Mouse (Mus musculus) gastrocnemius, postnatal 36 days (tissue): ENCODE data around the gene Slc30a5. TPM values are rescaled to one million over a fixed set of nuclear protein-coding genes. Genes with fewer than 3 reads are reported as not detected.
A peak's percentile ranks its signal among the peaks of the same experiment; 100 is the strongest.
"Not testable (repeated sequence)": the region's sequence is repeated elsewhere in the genome, so short reads cannot be mapped to it uniquely, and the experiment has no call there.

ENCODE experiments used
- DNase-seq, 2 experiments: peaks; one replicate each; pipeline ENCODE4 v3.0.0; 2022
- intact Hi-C: fragments of 180-260 bp; cut with DNase I; formaldehyde crosslinking; loops from one replicate; pipeline ENCODE4 v1.15.1; 2025
- total RNA-seq, 2 experiments: library from RNA; stranded (reverse); gene quantifications; 2 replicates each; pipeline ENCODE4 v1.2.3; 2021

Gene Slc30a5
- total RNA-seq, 2 experiments from 2014 or later = 8.3 to 10.7 TPM

GRCm38 (mm10) chr13:100843016-100843725, 9.9 kb upstream of the Slc30a5 start:
- DNase-seq = peak; percentile 35 to 54
- intact Hi-C loops = no loop called here

DNA sequence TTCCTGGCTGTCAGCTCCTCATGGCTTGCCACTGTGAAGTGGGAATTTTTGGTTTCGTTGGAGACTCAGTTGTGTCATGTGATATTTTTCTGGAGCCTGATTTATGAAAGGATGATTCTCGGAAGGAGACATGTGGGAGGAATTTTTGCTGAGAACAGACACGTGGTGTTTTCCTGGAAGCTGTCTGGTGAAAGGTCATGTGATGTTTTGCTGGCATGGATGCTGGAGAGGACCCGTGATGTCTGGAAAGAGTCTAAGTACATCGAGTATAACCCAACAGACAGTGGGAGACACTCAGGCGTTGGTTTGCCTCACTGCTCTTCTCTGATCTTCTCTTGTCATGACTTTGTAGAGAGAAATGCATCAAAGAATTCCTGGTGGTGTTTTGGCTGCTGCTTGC, 8.5 kb upstream of the Slc30a5 start:
- no peak for DNase-seq
- intact Hi-C loops = no loop called here

GRCm38 (mm10) chr13:100834777-100835176, 1.6 kb upstream of the Slc30a5 start:
- intact Hi-C loops = no loop called here

GRCm38 (mm10) chr13:100833640-100834002, 394 bp upstream of the Slc30a5 start:
- no peak for DNase-seq
- intact Hi-C loops = no loop called here

More at GRCm38 (mm10) chr13:100834777-100835176, 1.6 kb upstream of the Slc30a5 start:
- no peak for DNase-seq

- intact Hi-C loops = no loop called here
- DNase-seq = no peak
These were observed 1.0 kb downstream of the Slc30a5 start for GRCm38 (mm10) chr13:100832188-100832587.

DNA sequence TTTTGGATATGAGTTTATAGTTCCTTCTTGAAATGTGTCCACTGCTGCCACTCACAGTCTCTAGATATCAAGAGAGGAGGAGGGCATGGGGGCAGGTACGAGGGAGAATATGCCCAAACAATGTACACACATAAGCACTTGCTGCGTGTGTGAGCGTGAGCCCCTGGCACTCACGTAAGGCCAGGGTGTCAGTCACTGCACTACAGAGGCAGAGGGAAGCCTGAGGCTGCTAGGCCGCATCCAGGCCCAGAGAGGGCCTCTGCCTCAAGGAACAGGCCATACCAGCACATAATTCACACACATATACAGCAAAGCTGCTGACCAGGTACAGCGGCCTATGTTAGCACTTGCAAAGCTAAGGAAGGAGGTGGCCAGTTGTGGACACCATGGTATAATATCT, 2.1 kb downstream of the Slc30a5 start:
- intact Hi-C loops = no loop called here
- DNase-seq = no peak

GRCm38 (mm10) chr13:100825627-100826410, 7.4 kb downstream of the Slc30a5 start:
- intact Hi-C loops = loop anchor here (10.0 kb wide), 1 partner anchor 81 kb away; the partner anchor contains the start of gene Mrps36
- DNase-seq = no peak

GRCm38 (mm10) chr13:100824916-100825315, 8.3 kb downstream of the Slc30a5 start:
- intact Hi-C loops = loop anchor here (10.0 kb wide), 1 partner anchor 80 kb away; the partner anchor contains the start of gene Mrps36
- DNase-seq = no peak

- intact Hi-C loops = loop anchor here (10.0 kb wide), 1 partner anchor 80 kb away; the partner anchor contains the start of gene Mrps36
- DNase-seq = no peak
These were observed 8.9 kb downstream of the Slc30a5 start for GRCm38 (mm10) chr13:100824306-100824705.

- DNase-seq = no peak
These were observed 9.4 kb downstream of the Slc30a5 start for GRCm38 (mm10) chr13:100823863-100824262.

DNA sequence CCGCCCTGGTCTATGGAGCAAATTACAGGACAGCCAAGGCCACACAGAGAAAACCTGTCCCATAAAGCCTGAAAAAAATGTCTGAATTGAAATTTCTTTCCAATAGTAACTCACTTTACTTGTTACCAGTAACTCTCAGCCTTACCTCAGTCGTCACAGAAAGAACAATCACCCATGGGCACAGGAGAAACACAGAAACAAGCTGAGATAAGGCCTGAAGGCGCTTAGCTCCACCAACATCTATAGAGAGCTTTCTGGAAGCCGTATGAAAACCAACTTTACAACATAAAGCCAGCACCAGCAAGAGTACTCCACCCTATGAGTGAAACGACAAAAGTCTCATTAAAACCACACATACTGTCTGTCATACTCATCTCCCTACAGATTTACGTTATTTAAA, 18.8 kb downstream of the Slc30a5 start:
- DNase-seq = no peak
- intact Hi-C loops = no loop called here

More at GRCm38 (mm10) chr13:100823863-100824262, 9.4 kb downstream of the Slc30a5 start:
- intact Hi-C loops = loop anchor here (10.0 kb wide), 1 partner anchor 79 kb away; the partner anchor contains the start of gene Mrps36

- intact Hi-C loops = loop anchor here (5.0 kb wide), 1 partner anchor 183 kb away; no protein-coding TSS in a partner anchor
- no peak for DNase-seq
These were observed 27.5 kb downstream of the Slc30a5 start for GRCm38 (mm10) chr13:100805776-100806175.

- intact Hi-C loops = no loop called here
- no peak for DNase-seq
These were observed 36.1 kb downstream of the Slc30a5 start for GRCm38 (mm10) chr13:100797171-100797570.

- intact Hi-C loops = no loop called here
- no peak for DNase-seq
These were observed 44.1 kb downstream of the Slc30a5 start for GRCm38 (mm10) chr13:100789083-100789482.

DNA sequence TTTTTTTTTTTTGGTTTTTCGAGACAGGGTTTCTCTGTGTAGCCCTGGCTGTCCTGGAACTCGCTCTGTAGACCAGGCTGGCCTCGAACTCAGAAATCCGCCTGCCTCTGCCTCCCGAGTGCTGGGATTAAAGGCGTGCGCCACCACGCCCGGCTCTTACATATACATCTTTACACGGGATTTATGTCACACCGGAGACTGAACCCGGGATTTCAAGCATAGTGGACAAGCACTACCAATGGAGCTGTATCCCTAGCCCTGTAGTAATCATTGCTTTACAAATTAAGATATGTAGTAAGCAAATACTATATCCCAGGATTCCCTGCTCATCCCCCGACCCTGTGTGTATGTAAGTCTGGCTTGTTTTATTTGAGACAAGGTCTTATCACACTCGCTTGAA, 45.2 kb downstream of the Slc30a5 start:
- DNase-seq, intact Hi-C loops: not testable (repeated sequence)

DNA sequence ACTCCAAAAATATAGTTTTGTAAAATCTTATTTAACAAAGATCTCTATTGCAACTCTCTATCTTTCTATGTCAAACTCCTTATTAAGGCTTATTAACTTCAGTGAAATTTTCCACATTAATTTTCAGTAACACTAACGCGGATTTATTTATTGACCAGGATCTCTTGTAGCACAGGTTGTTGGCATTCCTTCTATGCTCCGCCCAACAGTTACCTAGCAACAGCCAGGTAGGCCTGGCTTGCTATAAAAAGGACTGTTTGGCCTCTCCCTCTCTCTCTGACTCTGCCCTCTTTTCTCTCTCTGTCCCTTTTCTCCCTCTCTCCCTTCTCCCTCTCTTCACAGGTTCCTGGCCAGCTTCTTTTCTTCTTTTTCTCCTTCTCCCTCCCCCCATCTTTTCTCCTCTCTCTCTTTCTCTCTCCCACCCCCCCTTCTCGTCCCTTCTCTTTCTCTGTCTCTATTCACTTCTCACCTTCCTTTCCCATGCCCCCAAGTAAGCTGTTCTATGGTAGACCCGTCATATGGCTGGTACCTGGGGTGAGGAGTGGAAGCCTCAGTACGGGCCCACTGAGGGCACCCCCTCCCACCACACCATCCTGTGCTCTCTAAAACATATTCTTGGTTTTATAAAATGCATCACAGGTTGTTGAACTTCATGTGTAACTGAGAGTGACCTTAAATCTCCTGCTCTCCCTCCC, 45.8 kb downstream of the Slc30a5 start:
- DNase-seq = no peak
- intact Hi-C loops = no loop called here

- intact Hi-C loops = no loop called here
- DNase-seq = peak; percentile 80 to 89
These were observed 46.8 kb downstream of the Slc30a5 start, which contains the start of gene Ccnb1 for GRCm38 (mm10) chr13:100786414-100786867. Ccnb1 (minus strand) TSS chr13:100786570.

DNA sequence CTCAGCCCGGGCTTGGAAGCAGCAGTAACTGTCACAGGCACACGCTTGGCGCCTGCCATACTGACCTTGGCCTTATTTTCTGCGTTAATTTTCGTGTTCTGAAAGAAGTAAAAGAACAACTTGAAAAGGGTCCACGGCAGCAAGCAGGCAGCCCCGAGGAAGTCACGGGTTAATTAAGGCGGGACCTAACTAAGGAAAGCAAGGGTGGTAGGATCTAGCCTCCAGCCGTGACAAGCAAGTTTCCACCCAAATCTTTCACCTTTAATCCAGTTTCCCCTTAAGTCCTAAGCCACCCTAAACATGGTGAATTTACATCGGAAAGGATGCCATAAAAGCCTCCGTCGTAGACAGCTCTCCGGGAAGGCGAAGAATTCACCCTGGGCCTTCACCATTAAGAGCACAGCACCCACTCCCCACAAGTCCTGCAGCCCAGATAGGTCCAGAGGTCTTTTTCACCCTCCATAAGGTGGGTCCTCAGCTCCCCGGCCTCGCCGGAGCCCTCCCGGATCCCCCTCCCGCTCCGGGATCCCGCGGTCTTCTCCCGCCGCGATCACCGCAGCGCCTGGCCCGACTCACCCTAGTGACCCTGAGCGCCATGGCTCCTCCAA, 47.3 kb downstream of the Slc30a5 start:
- intact Hi-C loops = no loop called here
- DNase-seq = no peak

- DNase-seq = no peak
- intact Hi-C loops = no loop called here
These were observed 55.7 kb downstream of the Slc30a5 start for GRCm38 (mm10) chr13:100777491-100777890.

- no peak for DNase-seq
- intact Hi-C loops = no loop called here
These were observed 56.5 kb downstream of the Slc30a5 start for GRCm38 (mm10) chr13:100776710-100777109.
